Mouse (Mus musculus): ENCODE data around the gene Dcaf4.

DNA sequence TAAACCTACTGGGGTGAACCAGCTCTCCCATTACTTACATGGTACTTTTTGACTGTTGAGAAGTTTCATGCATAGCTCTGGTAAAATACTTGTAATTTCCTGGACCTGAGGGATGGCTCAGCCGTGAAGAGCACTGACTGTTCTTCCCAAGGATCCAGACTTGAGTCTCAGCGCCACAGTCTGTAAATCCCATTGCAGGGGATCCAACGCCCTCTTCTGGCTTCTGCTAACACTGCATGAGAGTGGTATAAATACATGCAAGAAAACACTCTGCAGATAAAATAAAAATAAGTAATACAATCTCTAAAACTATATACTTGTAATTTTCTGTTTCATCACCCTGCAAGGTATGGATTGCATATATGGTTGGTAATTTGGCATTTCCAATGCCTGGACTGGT, 22.3 kb upstream of the Dcaf4 start:
- no peak for TF ChIP-seq POLR2A (IDR thresholded peaks at IDR 0.05; ENCODE audit: extremely low read depth, insufficient read depth, low read length)
- no peak for TF ChIP-seq CTCF (IDR thresholded peaks at IDR 0.05; ENCODE audit: low read depth, low read length)

Measured in liver, adult 2 months (tissue).